Mouse (Mus musculus) lung, embryonic 14.5 days (tissue): ENCODE results near the gene Spout1. TPM values are rescaled to one million over a fixed set of nuclear protein-coding genes. Genes with fewer than 3 reads are reported as not detected.
A peak's percentile ranks its signal among the peaks of the same experiment; 100 is the strongest.
"Not testable (repeated sequence)": the region's sequence is repeated elsewhere in the genome, so short reads cannot be mapped to it uniquely, and the experiment has no call there.

Experiments used
- ATAC-seq: fragments of 200-750 bp; cut with Nextera tagmentation; 2 replicates; pipeline ENCODE4 v1.8.0; 2017; ENCODE audit warnings: mild to moderate bottlenecking, moderate TSS enrichment, moderate library complexity; ENCODE audit not compliant: insufficient read depth
- DNase-seq: peaks from one replicate; pipeline ENCODE4 v3.0.0-alpha.2; 2015
- H3K27ac ChIP-seq: fragments of 300-500 bp; sonication (generic); 2 replicates; pipeline ENCODE4 v1.5.1; 2014; ENCODE audit warnings: low read depth, mild to moderate bottlenecking, moderate library complexity
- H3K27me3 ChIP-seq: fragments of 300-500 bp; sonication (generic); 2 replicates; pipeline ENCODE4 v1.6.1; 2014; ENCODE audit warnings: low read length, control low read depth; ENCODE audit not compliant: insufficient read depth
- H3K36me3 ChIP-seq: fragments of 300-500 bp; sonication (generic); 2 replicates; pipeline ENCODE4 v1.6.1; 2014; ENCODE audit warnings: control low read depth; ENCODE audit not compliant: insufficient read depth
- H3K4me1 ChIP-seq: fragments of 300-500 bp; sonication (generic); 2 replicates; pipeline ENCODE4 v1.6.1; 2014; ENCODE audit warnings: antibody characterized with exemption, control low read depth; ENCODE audit not compliant: insufficient read depth
- H3K4me2 ChIP-seq: fragments of 300-500 bp; sonication (generic); 2 replicates; pipeline ENCODE4 v1.6.1; 2014; ENCODE audit warnings: mild to moderate bottlenecking
- H3K4me3 ChIP-seq: fragments of 300-500 bp; sonication (generic); 2 replicates; pipeline ENCODE4 v1.5.1; 2014; ENCODE audit warnings: low read depth, low read length
- H3K9ac ChIP-seq: fragments of 300-500 bp; sonication (generic); 2 replicates; pipeline ENCODE4 v1.6.1; 2014
- H3K9me3 ChIP-seq: fragments of 300-500 bp; sonication (generic); 2 replicates; pipeline ENCODE4 v1.6.1; 2016; ENCODE audit warnings: low read depth, low read length, control low read depth
- CTCF ChIP-seq: IDR thresholded peaks from 2 replicates; pipeline ENCODE4 v1.5.1; 2016; ENCODE audit warnings: antibody characterized with exemption, low read depth
- WGBS: fragments of 180-500 bp; shearing (Covaris S2); extraction: QIAGEN DNeasy Blood & Tissue Kit; methylation state at CpG from one replicate; pipeline ENCODE4 v1.1.7; 2014; 5-methylcytosine and 5-hydroxymethylcytosine counted together
- polyA plus RNA-seq: library from polyadenylated mRNA; unstranded; fragments of >200 nt; fragmentation: Nextera tagmentation; extraction: Ambion mirVana; gene quantifications from 2 replicates; pipeline ENCODE4 v1.2.1, GENCODE M21; 2014

The Spout1 gene
- polyA plus RNA-seq, 1 experiment from 2014 or later, result 72.6 TPM

DNA sequence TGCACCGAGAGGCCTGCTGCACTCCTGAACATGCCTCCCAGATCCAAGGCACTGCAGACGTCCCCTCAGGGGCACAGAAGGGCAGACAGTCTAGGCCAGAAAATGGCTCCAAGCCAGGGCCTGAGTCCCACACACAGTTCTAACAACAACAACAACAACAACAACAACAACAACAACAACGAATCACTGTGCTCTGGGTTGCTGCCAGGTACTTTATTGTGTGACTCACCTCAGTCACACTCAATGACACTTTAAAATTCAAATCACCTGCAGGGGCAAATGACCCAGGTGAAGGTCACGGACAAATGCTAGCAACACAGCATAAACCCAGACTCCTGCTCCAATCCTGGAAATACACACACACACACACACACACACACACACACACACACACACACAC is 19.8 kb upstream of the Spout1 start:
- no peak for TF ChIP-seq CTCF
- ATAC-seq (no peak), DNase-seq (no peak)
- Histone ChIP-seq H3K36me3 (no peaks in the 10 kb centered on the region), H3K9me3 (no peaks in the 10 kb centered on the region), H3K27ac (no peak overlapping the region), H3K4me3 (no peak overlapping the region), H3K4me1 (no peaks in the 10 kb centered on the region; the same call in 1 of the 2 replicates), H3K27me3 (no peaks in the 10 kb centered on the region), H3K9ac (no peak overlapping the region), H3K4me2 (no peak overlapping the region)
- 64% methylated on average over 4 of the region's 4 CpGs for WGBS

DNA sequence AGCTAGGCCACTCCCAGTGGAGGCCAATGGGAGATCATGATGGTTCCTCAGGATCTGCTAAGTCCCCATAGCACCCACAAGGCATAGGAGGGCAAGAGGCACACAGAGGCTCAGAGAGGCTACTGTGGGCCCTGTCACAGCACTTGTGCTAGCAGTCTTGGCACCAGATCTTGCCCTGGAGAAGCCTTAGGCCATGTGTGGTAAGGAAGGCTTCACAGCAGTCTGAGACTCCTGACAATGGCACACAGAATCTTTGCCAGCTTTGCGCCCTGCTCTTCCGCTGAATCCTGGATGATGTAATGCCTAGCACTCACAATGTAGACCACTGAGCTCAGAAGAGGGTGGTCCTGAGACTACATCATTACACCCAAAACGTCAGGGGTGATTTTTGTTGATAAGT is 16.4 kb upstream of the Spout1 start:
- ATAC-seq (no peak), DNase-seq (no peak)
- TF ChIP-seq CTCF, result no peak
- Histone ChIP-seq H3K27ac (no peak overlapping the region), H3K4me1 (no peaks in the 10 kb centered on the region), H3K9me3 (no peaks in the 10 kb centered on the region), H3K27me3 (no peaks in the 10 kb centered on the region), H3K4me3 (no peak overlapping the region), H3K36me3 (0 out of 2 replicates have a peak, but pooled peaks cover 2% of the 10 kb centered on the region), H3K9ac (no peak overlapping the region), H3K4me2 (no peak overlapping the region)
- 72% methylated on average over 3 of the region's 3 CpGs for WGBS

DNA sequence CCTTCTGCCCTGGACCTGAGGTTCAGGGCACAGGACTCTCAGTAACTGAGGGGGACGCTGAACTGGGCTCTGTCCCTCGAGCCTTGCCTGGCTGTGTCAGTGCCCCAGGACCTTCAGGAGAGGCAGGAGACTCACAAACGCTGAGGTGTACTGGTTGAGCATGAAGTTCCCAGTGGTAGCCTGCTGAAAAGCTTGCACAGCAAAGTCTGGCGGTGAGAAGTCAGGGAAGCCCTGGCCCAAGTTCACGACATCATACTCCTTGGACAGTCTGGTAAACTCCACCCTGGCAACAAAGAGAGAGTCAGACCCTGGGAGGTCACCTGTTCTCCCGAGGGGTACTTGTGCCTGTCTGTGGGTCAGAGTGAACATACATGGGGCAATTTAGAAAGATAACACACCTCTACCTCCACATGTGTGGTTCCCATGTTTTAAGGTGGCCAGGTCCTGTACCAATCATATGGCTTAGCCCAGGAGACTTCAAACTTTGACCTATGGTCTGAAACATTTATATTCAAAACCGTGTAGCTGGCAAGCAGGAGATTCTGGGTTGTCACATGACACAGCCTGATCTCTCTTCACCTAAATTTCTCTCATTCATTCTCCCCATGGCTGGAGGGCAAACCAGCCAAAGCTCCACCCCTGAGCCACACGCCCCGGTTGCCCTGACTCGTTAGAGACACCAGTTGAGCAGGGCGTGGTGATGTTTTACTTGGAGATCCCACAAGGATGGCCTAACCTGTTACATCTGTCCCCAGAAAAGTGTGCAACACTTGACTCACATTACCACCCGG is 13.7 kb upstream of the Spout1 start:
- Histone ChIP-seq H3K4me3 (no peak overlapping the region), H3K36me3 (0 out of 2 replicates have a peak, but pooled peaks cover 2% of the 10 kb centered on the region), H3K4me1 (no peaks in the 10 kb centered on the region), H3K9me3 (no peaks in the 10 kb centered on the region), H3K27ac (no peak overlapping the region), H3K4me2 (no peak overlapping the region), H3K9ac (no peak overlapping the region), H3K27me3 (no peaks in the 10 kb centered on the region)
- no peak for ATAC-seq
- 84% methylated on average over 12 of the region's 12 CpGs for WGBS
- no peak for TF ChIP-seq CTCF
- no peak for DNase-seq

DNA sequence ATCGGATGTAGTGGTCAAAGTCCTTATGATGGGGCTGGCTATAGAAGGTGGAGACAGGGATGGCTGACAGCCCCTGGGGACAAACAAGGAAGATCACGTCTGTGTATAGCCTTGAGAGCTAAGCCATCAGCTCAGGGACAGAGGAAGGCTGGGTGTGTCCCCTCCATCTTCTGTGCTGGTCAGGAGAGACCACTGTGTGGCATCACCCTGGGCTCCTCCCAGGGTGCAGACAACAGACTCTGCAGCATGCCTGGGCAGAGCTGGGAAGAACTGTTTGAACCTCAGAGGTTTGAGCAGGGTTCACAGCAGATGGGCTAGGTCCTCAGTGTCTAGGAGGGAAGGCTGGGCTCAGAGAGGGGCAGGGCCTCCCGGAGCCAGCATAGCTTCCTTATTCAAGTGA is 7.4 kb upstream of the Spout1 start:
- TF ChIP-seq CTCF, result no peak
- Histone ChIP-seq H3K36me3 (peaks cover 6% of the 10 kb centered on the region; the same call in 1 of the 2 replicates), H3K9ac (no peak overlapping the region), H3K4me3 (no peak overlapping the region), H3K4me1 (no peaks in the 10 kb centered on the region), H3K27ac (no peak overlapping the region), H3K4me2 (no peak overlapping the region), H3K27me3 (no peaks in the 10 kb centered on the region), H3K9me3 (no peaks in the 10 kb centered on the region)
- WGBS, result 73% methylated on average over 3 of the region's 3 CpGs
- ATAC-seq (no peak), DNase-seq (no peak)

DNA sequence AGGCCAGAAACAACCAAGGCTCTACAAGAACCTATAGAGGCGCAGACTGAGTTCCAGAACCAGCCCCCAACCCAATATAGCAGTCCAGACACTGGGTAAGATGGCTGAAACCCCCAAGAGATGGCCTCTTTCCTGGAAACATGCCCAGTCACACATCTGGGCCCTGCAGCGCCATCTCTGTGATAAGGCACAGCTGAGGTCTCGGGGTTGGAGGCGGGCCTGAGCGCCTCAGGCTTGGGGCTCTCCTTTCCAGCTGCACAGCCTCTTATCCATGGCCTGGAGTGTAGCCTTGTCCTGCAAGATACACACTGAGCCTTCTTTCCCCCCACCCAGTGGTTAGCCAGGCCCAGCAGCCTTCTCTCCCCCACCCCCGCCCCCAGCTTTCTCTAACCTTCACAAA is 7.0 kb upstream of the Spout1 start:
- ATAC-seq, result no peak
- no peak overlapping the region for H3K4me3 ChIP-seq
- 74% methylated on average over 6 of the region's 6 CpGs for WGBS
- no peaks in the 10 kb centered on the region for H3K4me1 ChIP-seq
- peaks cover 6% of the 10 kb centered on the region; the same call in 1 of the 2 replicates for H3K36me3 ChIP-seq
- no peak overlapping the region for H3K9ac ChIP-seq
- no peaks in the 10 kb centered on the region for H3K27me3 ChIP-seq
- no peak for TF ChIP-seq CTCF
- no peak overlapping the region for H3K27ac ChIP-seq
- no peaks in the 10 kb centered on the region for H3K9me3 ChIP-seq
- no peak for DNase-seq
- no peak overlapping the region for H3K4me2 ChIP-seq

DNA sequence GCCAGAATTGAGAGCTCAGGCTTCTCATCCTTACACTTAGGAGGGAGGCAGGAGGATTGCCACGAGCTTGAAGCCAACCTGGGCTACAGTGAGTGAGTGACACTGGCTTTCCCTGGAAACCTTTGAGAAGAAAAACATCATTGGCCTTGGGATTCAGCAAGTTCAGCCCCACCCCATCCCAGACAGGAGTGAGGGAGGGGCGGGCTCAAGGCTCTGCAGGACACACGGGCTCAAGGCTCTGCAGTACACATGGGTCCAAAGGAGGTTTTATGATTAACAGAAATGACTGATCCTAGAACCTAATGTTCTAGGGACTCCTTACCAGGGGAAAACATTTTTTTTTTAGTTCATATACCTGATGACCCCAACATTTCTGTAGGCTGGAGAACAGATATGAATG is 5.5 kb upstream of the Spout1 start:
- ATAC-seq (no peak), DNase-seq (no peak)
- H3K27ac ChIP-seq, result no peak overlapping the region
- H3K4me1 ChIP-seq, result no peaks in the 10 kb centered on the region
- H3K36me3 ChIP-seq, result peaks cover 6% of the 10 kb centered on the region; the same call in 1 of the 2 replicates
- no peaks in the 10 kb centered on the region for H3K9me3 ChIP-seq
- no peak for TF ChIP-seq CTCF
- 64% methylated on average over 3 of the region's 3 CpGs for WGBS
- no peaks in the 10 kb centered on the region for H3K27me3 ChIP-seq
- no peak overlapping the region for H3K4me2 ChIP-seq
- H3K9ac ChIP-seq, result no peak overlapping the region
- no peak overlapping the region for H3K4me3 ChIP-seq

DNA sequence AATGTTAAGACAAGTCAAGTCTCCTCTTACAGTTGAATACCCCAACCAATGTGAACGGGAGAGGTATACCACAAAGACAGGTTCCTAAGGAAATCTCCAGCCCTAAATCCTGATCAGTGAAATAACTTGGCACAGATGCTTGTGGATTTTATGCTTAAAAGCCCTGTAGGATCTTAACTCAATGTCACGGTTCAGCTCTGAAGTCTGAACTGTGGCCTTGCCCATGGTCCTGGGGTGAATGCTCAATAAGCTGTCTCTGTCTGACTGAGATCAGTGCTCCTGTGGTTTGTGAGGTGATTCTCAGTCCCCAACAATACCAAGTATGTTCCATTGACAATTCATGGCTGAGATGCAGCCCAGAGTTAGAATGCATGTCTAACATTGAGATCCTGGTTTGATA is 4.2 kb upstream of the Spout1 start:
- Histone ChIP-seq H3K27ac (no peak overlapping the region), H3K4me3 (no peak overlapping the region), H3K36me3 (peaks cover 6% of the 10 kb centered on the region; the same call in 1 of the 2 replicates), H3K9ac (no peak overlapping the region), H3K27me3 (no peaks in the 10 kb centered on the region), H3K4me1 (peaks cover 2% of the 10 kb centered on the region; the same call in 1 of the 2 replicates), H3K4me2 (no peak overlapping the region), H3K9me3 (no peaks in the 10 kb centered on the region)
- 83% methylated on average over 2 of the region's 2 CpGs for WGBS
- DNase-seq (no peak), ATAC-seq (no peak)
- TF ChIP-seq CTCF, result no peak

DNA sequence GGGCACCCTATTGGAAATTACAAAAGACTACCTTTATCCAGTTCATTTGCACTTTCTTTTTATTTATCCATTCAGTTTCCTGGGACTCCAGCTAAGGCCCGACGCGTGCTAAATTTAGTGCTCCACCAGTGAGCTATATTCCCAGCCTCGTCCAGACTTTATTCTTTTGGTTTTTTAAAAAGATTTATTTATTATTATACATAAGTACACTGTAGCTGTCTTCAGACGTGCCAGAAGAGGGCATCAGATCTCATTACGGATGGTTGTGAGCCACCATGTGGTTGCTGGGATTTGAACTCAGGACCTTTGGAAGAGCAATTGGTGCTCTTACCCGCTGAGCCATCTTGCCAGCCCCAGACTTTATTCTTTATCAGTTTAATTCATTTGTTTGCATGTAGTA is 452 bp upstream of the Spout1 start:
- H3K4me2 ChIP-seq, result peak overlapping the region; percentile 68
- 47% methylated on average over 7 of the region's 7 CpGs for WGBS
- H3K4me3 ChIP-seq, result peak overlapping the region; percentile 83
- H3K9me3 ChIP-seq, DNase-seq, H3K4me1 ChIP-seq, H3K27ac ChIP-seq, H3K27me3 ChIP-seq: not testable (repeated sequence)
- ATAC-seq, result 0 out of 2 replicates have a peak, but pooled peaks have one; percentile 9
- peak overlapping the region; percentile 80; the same call in 1 of the 2 replicates for H3K9ac ChIP-seq
- H3K36me3 ChIP-seq, result peaks cover 33% of the 10 kb centered on the region
